Mouse (Mus musculus): Measurements from ENCODE around the gene Ccdc194. TPM values are rescaled to one million over a fixed set of nuclear protein-coding genes. Genes with fewer than 3 reads are reported as not detected.

Gene Ccdc194
- total RNA-seq (2015) (not detected in 2 replicates), total RNA-seq (2017) (not detected in 2 replicates)

DNA sequence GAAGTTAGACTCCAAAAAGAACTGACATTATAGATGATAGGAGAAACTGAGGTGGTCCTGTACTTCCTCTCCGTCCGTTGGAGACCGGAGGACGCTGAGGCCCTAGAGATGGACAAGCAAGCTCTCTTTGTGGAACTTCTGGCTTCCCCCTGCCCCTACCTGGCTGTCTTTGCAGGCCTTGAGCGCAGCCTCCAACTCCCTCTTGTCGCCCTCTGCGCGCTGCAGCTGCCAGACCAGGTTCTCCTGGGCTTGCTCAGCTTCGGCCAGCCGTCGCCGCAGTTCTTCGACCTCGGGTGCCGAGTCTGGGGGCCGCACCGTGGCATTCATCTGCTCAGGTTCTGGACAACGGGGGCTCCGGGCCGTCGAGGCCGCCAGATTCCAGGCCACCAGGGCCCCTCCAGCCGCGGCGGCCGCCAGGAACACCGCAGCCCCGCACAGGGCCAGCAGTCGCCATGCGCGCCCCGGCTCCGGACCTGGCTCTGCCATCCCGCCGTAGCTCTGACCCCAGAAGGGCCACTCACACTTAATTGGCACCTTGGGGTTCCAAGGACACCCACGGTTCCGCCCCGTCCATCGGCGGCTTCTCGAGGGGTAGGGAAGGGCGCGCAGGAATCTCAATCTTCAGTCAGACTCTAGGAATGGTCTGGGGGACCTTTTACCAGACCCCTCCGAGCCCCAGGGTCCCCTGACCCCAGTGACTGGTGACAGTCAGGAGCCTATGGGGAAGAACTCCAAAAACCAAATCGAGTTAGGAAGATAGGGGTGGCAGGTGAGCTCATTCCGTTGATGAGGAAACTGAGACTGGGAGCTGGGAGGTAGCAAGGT, at the start of gene Ccdc194:
TSS of gene Ccdc194 (minus strand) at position 486 of the 825 bp plus-strand sequence.
- ATAC-seq (ENCODE audit: poor library complexity, severe bottlenecking): no peak

DNA sequence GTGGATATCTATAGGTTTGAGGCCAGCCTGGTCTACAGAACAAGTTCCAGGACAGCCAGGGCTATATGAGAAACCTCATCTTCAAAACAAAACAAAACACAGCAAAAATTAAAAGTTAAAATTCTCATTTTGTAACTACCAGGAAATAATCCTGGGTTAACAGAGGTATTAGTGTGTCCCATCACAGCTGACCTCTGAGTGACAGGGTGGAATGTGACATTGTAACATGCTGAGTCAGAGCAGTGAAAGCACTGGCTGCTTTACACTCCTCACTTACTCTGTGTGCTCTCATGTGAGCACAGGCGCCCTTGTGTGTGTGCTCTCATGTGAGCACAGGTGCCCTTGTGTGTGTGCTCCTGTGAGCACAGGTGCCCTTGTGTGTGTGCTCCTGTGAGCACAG, 49.5 kb upstream of the Ccdc194 start:
- no peak for ATAC-seq (ENCODE audit: poor library complexity, severe bottlenecking)

DNA sequence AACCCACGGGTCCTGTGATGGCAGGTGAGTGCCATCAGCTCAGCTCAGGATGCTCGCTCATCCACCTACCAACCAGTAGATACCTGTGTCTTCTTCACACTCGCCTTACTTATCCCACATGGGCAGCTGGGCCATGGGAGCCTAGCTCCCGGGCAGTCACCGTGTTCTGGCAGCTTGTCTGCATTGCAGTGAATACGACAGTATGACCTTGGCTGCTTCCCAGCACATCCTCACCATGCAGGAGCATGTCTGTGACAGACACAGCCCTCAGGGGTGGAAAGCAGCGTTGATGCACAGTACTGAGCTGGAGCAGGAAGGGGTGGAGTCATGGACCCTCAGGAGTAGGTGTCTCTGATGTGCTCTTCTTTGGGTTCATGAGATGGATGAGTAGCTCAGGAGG, 48.9 kb upstream of the Ccdc194 start:
- no peak for ATAC-seq (ENCODE audit: poor library complexity, severe bottlenecking)

DNA sequence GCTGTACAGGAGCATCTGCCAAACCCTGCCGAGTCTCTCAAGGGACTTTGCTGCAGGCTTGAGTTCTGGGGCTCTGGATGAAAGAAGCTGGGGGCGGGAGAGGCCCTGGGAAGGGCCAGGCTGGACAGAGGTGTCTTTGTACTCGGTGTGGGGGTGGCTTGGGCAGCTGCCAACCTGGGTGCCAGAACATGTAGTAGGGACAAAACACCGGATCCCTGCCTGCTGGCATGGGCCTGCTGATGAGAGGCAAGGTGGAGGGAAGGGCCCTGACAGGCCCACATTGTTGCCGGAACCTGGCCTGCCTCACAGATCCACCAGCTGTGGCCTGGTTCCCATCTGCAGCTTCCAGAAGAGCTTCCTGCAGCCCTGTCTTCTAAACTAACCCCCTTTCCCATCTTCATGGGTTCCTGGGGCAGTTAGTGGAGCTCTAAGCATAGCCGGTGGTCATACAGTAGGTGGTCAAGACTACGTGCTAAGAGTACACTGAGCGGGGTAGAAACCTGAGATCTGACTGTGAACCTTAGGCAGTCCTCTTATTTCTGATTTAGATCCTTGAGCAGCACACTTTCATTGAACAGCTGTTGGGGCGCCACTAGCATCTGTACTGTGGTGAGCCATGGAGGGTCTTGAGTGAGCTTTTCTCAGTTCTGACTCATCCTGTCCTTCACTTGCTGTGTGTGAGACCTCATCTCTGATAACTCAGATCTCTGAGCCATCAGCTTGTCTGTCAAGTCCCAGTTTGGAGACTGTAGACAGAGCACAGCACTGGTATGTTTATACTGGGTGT, 47.5 kb upstream of the Ccdc194 start:
- ATAC-seq (ENCODE audit: poor library complexity, severe bottlenecking): no peak

DNA sequence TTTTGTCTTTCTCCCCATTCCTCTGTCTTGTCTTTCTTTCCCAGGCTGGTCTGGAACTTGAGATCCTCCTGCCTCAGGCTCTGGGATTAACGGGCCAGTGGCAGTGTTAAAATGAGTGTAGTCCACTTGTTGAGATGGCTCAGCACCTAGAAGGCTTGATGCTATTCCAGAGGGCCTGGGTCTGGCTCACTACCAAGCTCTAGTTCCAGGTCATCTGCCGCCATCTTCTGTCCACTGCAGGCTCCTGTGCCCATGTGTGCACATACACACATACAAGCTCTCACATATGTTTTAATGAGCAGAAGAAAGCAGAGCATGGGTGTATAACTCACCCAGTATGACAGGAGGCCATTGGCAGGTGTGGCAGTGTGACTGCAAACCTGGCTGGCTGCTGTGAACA, 46.6 kb upstream of the Ccdc194 start:
- no peak for ATAC-seq (ENCODE audit: poor library complexity, severe bottlenecking)

DNA sequence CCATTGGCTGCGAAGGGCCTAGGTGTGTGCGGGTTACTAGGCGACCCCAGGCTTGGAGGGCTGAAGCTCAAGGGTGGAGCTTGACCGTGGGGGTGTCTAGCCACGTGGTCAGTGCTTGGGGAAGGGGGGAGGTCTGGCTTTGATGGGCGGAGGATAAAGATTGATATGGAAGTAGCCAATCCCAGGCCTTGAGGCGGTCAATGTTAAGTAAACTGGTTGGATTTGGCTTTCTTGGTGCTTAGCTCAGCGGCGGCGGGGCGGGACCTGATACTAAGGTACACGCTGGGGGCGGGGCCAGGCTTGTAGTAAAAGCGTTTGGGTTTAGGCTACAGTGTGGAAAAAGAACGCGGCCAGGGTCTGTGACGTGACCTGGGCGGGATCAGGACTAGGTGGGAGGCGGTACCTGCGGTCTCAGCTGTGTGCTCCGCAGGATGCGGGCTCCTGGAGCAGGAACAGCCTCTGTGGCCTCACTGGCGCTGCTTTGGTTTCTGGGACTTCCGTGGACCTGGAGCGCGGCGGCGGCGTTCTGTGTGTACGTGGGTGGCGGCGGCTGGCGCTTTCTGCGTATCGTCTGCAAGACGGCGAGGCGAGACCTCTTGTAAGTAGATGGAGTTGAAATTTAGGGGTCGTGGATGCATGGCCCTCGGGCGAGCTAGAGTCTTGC, 44.9 kb upstream of the Ccdc194 start:
- peak; percentile 77 for ATAC-seq (ENCODE audit: poor library complexity, severe bottlenecking)

DNA sequence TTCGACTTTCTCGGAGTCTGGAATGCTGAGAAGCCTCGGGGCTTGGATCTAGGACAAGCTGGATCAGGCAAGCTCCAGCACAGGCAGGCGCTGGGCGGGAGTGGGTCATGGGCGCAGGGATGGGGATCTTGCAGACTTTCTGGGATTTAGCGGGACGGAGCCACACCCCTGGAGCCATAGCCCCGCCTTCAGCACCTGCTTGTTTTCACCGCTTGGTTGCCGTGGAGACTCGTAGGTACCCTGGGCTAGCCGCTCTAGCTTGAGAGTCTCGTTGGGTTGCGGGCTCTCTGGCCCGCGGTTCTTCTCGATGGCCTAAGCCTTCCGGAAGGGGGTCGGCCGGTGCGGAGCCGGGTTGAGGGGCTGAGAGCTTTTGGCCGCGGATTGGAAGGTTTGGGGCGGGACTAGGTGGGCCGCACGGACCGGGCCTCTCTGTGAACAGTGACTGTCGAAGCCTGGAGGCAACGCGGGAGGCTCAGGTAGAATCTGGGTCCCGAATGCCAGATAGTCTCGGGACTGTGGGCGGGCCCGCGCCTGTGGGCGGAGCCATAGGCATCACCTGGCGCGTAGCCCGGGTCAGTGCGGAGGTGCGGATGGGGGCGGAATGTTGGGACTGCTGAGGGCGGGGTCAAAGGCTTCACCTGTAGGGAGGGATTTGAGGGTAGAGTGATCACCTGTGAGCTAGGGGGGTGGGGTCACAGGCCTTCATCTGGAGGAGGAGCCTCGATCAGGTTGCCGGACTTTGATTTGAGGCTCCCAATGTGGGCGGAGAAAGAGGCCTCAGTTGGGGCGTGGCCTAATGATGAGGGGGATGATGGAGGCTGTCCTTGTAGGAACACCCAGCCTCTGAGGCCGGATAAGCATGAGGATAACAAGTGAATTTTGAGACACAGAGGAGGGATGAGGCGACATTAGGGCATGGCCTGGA, 44.1 kb upstream of the Ccdc194 start:
- peak; percentile 53 for ATAC-seq (ENCODE audit: poor library complexity, severe bottlenecking)

DNA sequence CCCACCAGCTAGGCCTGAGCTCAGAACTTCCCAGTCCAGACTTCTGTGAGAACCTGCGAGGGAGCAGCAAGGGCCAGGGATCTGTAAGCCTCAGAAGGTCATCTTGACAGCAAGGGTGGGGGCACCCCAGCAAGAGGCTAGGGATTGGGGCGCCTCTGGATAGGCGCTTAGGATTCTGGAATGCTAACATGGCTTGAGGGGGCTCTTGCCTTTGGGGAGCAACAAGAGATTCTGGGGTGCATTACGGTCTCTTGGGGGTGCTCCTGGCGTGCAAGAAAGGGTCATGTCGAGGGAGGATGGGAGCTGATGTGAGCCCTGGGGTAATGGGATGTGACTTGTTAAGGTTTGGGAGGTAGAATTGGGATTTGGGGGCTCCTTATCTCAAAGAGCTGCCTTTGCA, 43.4 kb upstream of the Ccdc194 start:
- no peak for ATAC-seq (ENCODE audit: poor library complexity, severe bottlenecking)

DNA sequence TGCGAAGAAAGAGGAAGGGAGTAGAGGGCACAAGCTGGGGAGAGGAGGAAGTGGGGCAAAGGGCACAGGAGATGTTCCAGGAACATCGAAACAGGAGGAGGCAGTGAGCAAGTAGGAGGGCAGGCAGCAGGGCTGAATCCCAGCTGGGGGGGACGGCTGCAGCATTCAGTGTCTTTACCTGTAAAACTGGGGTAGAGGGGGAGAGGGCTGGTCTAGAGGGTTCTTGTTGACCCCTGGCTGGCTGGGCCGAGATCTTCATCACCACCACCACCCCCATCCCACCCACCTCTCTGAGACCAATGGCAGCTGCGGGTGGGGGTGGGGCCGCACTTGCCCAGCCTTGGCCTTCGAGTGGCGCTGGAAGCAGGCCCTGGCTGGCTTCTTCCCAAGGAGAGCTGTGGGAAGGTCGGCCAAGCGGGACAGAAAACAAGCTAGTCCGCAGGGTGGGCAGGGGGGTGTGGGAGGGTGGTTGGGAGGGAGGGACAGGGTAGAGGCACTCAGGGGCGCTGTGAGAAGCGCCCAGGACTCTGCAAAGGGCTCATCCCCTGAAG, 43.0 kb upstream of the Ccdc194 start, which contains the start of gene Slc27a1:
TSS of gene Slc27a1 (plus strand) at position 496 of the 551 bp plus-strand sequence.
- peak; percentile 31; the same call in 1 of the 2 replicates for ATAC-seq (ENCODE audit: poor library complexity, severe bottlenecking)

DNA sequence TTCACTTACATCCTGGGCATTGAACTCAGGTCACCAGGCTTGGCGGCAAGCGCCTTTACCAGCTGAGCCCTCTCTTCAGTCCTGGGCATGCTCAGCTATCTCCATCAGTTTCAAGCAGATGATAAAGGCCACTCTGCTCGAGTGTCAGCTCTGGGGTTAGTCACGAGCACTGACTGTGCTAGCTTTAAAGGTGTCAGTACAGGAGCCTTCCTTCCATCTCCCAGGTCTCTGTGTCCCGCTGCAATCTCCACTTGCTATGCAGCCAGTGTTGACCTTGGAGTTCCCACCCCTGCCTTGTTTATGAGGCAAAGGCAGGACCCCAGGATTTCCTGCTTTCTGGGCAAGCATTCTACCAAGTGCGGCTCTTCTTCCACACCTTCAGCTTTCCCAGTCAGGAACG, 42.1 kb upstream of the Ccdc194 start:
- no peak for ATAC-seq (ENCODE audit: poor library complexity, severe bottlenecking)

DNA sequence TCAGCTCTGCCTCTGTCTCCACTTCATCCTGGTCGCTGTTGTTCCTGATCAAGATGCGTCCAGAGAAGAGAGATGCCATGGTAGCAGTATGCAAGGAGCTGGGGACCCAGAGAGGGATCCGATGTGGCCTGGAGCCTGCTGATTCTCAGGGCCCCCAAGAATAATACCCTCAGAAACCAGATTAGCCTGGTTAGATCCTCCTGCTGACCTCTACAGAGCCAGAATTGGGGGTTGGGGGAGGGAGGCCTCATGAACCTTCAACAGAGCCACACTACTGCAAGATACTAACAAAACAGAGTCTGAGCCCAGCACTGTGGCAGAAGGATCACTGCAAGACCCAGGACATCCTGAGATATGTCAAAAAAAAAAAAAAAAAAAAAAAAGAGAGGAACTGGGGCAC, 41.0 kb upstream of the Ccdc194 start, which contains the start of gene Nxnl1:
TSS of gene Nxnl1 (minus strand) at position 101 of the 400 bp plus-strand sequence.
- ATAC-seq (ENCODE audit: poor library complexity, severe bottlenecking): no peak

DNA sequence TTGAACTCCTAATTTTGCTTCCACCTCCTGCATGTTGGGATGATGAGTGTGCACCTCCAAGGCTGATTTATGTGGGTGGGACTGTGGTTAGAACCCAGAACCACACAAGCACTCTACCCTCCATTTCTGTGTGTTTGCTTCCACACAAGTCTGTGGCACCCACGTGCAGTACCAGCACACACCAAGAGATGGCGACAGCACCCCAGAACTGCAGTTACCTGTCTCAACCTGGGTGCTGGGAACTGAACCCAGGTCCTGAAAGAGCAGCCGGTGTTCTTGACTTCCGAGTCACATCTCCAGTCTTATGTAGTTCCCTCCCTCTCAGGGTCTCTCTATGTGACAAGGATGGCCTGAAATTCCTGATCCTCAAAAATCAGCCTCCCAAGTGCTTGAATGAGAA, 38.5 kb upstream of the Ccdc194 start:
- no peak for ATAC-seq (ENCODE audit: poor library complexity, severe bottlenecking)

DNA sequence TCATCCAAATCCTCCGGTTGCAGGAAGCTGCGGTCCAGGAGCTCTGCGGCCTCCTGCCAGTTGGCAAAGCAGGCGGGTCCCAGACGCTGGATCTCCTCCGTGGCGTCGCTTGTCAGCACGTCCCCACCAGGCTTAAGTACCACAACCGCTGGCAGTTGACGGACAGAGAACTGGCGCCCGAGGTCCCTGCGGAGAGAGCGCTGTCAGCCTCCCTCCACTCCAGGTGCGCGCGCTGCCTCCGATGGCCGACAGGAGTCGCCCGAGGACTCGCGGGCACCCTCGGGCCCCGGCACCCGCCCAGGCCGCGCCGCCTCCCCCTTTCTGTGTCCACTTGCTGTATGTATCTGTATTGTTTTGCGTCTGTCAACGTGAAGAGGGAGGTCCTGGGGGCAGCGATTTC, 37.2 kb upstream of the Ccdc194 start:
- peak; percentile 83 for ATAC-seq (ENCODE audit: poor library complexity, severe bottlenecking)

DNA sequence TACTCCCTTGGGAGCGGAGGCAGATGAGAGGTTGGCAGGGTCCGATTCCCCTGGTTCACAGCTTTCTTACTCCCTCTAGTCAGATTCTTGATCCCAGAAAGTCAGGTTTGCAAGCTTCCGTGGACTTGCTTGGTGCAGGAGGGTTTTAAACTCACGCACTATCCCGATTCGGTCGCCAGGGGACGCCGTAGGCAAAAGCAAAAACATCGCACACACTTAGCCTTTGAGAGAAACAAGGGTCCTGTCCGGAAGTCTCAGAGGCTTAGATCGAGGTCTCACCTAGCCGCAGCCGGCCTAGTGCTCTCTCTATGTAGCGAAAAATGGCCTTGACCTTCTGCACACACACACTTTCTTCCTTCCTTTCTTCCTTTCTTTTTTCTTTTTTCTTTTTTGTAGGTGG, 35.9 kb upstream of the Ccdc194 start:
- peak; percentile 67 for ATAC-seq (ENCODE audit: poor library complexity, severe bottlenecking)

DNA sequence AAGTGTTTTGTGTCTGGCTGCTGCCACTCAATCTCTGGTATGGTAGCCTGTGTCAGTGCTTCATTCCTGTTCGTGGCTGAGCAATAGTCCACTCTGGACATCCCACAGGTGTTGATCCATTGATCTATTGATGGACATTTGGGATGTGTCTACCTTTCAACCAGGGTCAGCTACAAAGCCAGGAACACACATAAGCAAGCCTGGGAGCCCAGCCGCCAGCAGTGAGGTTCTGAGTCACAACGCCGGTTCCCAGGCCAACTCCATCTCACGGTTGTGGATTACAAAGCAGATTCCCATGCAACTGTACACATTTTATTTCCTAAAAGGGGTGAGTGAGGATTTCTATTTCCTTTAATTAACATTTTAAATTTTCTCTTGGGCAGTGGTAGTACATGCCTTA, 35.3 kb upstream of the Ccdc194 start:
- ATAC-seq (ENCODE audit: poor library complexity, severe bottlenecking): no peak

DNA sequence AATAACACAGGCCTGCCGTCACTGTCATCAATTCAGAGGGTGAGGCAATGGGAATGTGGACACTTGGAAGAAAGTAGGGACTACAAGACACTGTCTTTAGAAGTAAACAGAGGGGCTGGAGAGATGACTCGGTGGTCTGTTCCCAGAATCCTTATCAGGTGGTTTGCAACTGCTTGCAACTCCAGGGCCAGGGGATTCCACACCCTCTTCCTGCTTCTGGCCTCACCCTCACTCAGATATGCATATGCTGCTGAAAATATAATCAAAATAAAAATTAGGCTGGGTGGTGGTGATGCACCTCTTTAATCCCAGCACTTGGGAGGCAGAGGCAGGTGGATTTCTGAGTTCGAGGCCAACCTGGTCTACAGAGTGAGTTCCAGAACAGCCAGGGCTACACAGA, 34.6 kb upstream of the Ccdc194 start:
- no peak for ATAC-seq (ENCODE audit: poor library complexity, severe bottlenecking)

DNA sequence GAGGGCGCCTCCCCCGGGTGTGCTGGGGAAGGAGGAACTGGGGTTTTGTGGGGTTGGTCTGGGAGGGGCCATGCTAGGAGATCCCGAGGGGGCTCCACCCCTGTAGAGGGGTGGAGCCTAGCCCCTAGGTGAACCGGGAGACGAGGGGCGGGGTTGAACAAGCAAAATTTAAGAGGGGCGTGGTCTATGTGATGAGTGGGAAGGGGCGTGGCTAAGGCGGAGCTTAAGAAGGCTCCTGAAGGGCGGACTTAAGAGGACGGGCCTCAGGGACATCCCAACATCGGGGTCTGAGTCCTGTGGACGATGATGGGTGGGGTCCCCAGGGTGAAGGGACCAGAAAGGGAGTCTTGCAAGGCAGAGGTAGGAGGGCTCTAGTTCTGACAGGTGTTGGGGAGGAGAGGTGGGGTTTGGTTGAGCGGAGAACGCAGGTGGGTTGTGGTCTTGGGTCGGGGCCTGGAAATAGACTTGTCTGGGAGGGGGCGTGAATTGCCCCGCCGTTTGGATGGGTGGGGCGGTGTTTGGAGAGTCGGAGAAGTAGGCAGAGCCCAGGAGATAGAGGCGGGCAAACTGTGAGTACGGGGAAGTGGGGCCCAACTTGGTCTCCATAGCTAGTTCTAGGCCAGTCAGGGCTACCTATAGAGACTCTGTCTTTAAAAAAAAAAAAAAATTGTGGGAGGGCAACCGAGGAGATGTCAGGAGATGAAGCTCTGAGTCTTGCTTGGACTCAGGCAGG, 33.6 kb upstream of the Ccdc194 start:
- ATAC-seq (ENCODE audit: poor library complexity, severe bottlenecking): peak; percentile 58

DNA sequence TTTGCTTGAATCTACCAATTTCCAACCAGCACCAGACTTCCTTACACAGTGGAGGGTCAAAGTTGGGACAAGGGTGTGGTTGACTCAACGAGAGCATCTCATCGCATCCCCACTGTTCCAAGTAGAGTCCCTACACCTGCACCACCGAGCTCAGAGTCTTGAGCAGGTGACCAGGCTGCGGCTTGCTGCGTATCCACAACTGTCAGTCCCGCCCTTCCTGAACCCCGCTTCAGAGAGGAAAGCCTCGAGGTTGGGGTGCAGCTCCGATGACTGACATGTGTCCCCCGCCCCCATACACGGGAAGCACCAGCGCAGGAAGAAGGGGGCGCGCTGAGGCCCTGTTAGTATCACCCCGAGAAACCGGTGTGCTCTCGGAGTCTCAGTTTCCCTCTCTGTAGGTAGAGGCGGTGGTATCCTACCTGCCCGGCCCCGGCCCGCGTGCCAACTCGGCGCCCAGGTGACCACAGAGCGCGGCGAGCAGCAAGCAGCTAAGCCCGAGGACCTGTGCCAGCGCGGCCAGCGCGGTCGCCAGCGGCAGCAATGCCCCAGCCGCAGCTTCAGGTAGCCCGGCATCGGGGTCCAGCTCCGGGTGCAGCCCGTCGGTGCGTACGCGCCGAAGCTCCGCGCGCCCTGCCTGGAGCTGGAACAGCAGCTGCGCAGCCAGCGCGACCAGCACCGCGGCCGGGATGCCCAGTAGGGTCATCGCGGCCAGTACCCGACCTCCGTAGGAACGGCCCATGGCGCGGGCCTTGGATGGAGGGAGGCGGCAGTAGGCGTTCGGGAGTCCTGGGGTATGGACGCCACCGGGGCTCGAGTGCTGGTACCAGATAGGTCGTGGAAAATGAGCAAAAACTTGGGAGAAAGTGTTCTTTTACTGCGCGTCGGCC, 32.8 kb upstream of the Ccdc194 start, which contains the start of gene Tmem221:
TSS of gene Tmem221 (minus strand) at position 801 of the 887 bp plus-strand sequence.
- ATAC-seq (ENCODE audit: poor library complexity, severe bottlenecking): no peak
